Mouse (Mus musculus) kidney, adult 2 months (tissue): Measurements from ENCODE around the gene Me3. TPM values are rescaled to one million over a fixed set of nuclear protein-coding genes. Genes with fewer than 3 reads are reported as not detected.

Experiments used
- DNase-seq: peaks from one replicate; pipeline ENCODE4 v3.0.0; 2021
- H3K27ac ChIP-seq: fragments of 200-500 bp; 2 replicates; pipeline ENCODE4 v1.5.1; 2012; ENCODE audit warnings: low read depth, low read length, control low read depth, inconsistent platforms; ENCODE audit not compliant: insufficient read depth
- H3K27me3 ChIP-seq: fragments of 200-500 bp; replicated peaks from 2 replicates; pipeline ENCODE4 v1.6.1; 2012; ENCODE audit warnings: mild to moderate bottlenecking, moderate library complexity, low read length, inconsistent platforms; ENCODE audit not compliant: control insufficient read depth, insufficient read depth
- H3K36me3 ChIP-seq: fragments of 200-500 bp; 2 replicates; pipeline ENCODE4 v1.6.1; 2012; ENCODE audit warnings: mild to moderate bottlenecking, moderate library complexity, low read length, inconsistent platforms; ENCODE audit not compliant: control insufficient read depth, insufficient read depth
- H3K4me1 ChIP-seq: fragments of 200-500 bp; 2 replicates; pipeline ENCODE4 v1.6.1; 2011; ENCODE audit warnings: low read length; ENCODE audit not compliant: control insufficient read depth, insufficient read depth
- H3K4me3 ChIP-seq: fragments of 200-500 bp; 2 replicates; pipeline ENCODE4 v1.5.1; 2011; ENCODE audit warnings: mild to moderate bottlenecking, low read depth, low read length, control low read depth; ENCODE audit not compliant: insufficient read depth
- CTCF ChIP-seq: fragments of 200-500 bp; conservative IDR thresholded peaks from 2 replicates; pipeline ENCODE4 v1.5.1; 2011; ENCODE audit warnings: low read depth, mild to moderate bottlenecking, control low read depth, low read length, moderate library complexity, mixed read lengths; ENCODE audit not compliant: insufficient read depth, insufficient read length
- POLR2A ChIP-seq: fragments of 200-500 bp; IDR thresholded peaks from one replicate; pipeline ENCODE4 v1.6.1; 2011; ENCODE audit warnings: low read depth, low read length, control low read depth
- WGBS: fragments of 180-500 bp; shearing (Covaris S2); methylation state at CpG from one replicate; pipeline ENCODE4 v1.1.7; 2018; 5-methylcytosine and 5-hydroxymethylcytosine counted together
- polyA plus RNA-seq: library from polyadenylated mRNA; depleted of rRNA; stranded (reverse); fragments of >200 nt; gene quantifications from 2 replicates; pipeline ENCODE4 v1.2.3, GENCODE M21; 2012

The Me3 gene
- polyA plus RNA-seq, 1 experiment, result 89.3 TPM

GRCm38 (mm10) chr7:89666361-89666760 is 34.2 kb downstream of the Me3 start:
- Histone ChIP-seq H3K4me1 (peaks cover 9% of the 10 kb centered on the region; the same call in 1 of the 2 replicates), H3K27me3 (no peaks in the 10 kb centered on the region), H3K27ac (no peak overlapping the region), H3K4me3 (no peak overlapping the region), H3K36me3 (no peaks in the 10 kb centered on the region)
- no peak for DNase-seq
- TF ChIP-seq CTCF (no peak), POLR2A (no peak)
- 90% methylated on average over 3 of the region's 3 CpGs for WGBS

GRCm38 (mm10) chr7:89667570-89667969 is 35.4 kb downstream of the Me3 start:
- Histone ChIP-seq H3K36me3 (no peaks in the 10 kb centered on the region), H3K27me3 (no peaks in the 10 kb centered on the region), H3K4me1 (peaks cover 9% of the 10 kb centered on the region; the same call in 1 of the 2 replicates), H3K27ac (no peak overlapping the region), H3K4me3 (no peak overlapping the region)
- 76% methylated on average over 4 of the region's 4 CpGs for WGBS
- DNase-seq, result peak; percentile 21
- TF ChIP-seq CTCF (no peak), POLR2A (no peak)

- TF ChIP-seq CTCF (no peak), POLR2A (no peak)
- H3K27ac ChIP-seq, result 0 out of 2 replicates have a peak overlapping the region, but pooled peaks have one; percentile 20
- 45% methylated on average over 6 of the region's 6 CpGs for WGBS
- no peak overlapping the region for H3K4me3 ChIP-seq
- H3K4me1 ChIP-seq, result peaks cover 9% of the 10 kb centered on the region; the same call in 1 of the 2 replicates
- DNase-seq, result peak; percentile 67
- H3K36me3 ChIP-seq, result no peaks in the 10 kb centered on the region
- H3K27me3 ChIP-seq, result no peaks in the 10 kb centered on the region
Measured at GRCm38 (mm10) chr7:89669461-89669860, 37.3 kb downstream of the Me3 start.

- TF ChIP-seq POLR2A (no peak), CTCF (no peak)
- no peak overlapping the region for H3K4me3 ChIP-seq
- no peaks in the 10 kb centered on the region for H3K27me3 ChIP-seq
- peaks cover 9% of the 10 kb centered on the region; the same call in 1 of the 2 replicates for H3K4me1 ChIP-seq
- no peaks in the 10 kb centered on the region for H3K36me3 ChIP-seq
- peak; percentile 35 for DNase-seq
- no peak overlapping the region for H3K27ac ChIP-seq
- WGBS, result 80% methylated on average over 6 of the region's 6 CpGs
Measured at GRCm38 (mm10) chr7:89671104-89671831, 39.1 kb downstream of the Me3 start.

- DNase-seq, result peak; percentile 39
- no peak for TF ChIP-seq CTCF
- no peak for TF ChIP-seq POLR2A
- H3K27ac ChIP-seq, result no peak overlapping the region
Measured at GRCm38 (mm10) chr7:89676176-89676575, 44.0 kb downstream of the Me3 start.

GRCm38 (mm10) chr7:89677850-89678249 is 45.7 kb downstream of the Me3 start:
- no peaks in the 10 kb centered on the region for H3K36me3 ChIP-seq
- no peaks in the 10 kb centered on the region for H3K27me3 ChIP-seq
- no peak overlapping the region for H3K27ac ChIP-seq
- H3K4me3 ChIP-seq, result no peak overlapping the region
- 82% methylated on average over 1 of the region's 1 CpGs for WGBS
- TF ChIP-seq CTCF (no peak), POLR2A (no peak)
- DNase-seq, result no peak
- peaks cover 2% of the 10 kb centered on the region; the same call in 1 of the 2 replicates for H3K4me1 ChIP-seq

More at GRCm38 (mm10) chr7:89676176-89676575, 44.0 kb downstream of the Me3 start:
- no peak overlapping the region for H3K4me3 ChIP-seq
- no peaks in the 10 kb centered on the region for H3K27me3 ChIP-seq
- peaks cover 2% of the 10 kb centered on the region; the same call in 1 of the 2 replicates for H3K4me1 ChIP-seq
- no peaks in the 10 kb centered on the region for H3K36me3 ChIP-seq

GRCm38 (mm10) chr7:89678719-89679118 is 46.5 kb downstream of the Me3 start:
- no peak for DNase-seq
- no peak overlapping the region for H3K4me3 ChIP-seq
- WGBS, result 87% methylated on average over 5 of the region's 5 CpGs
- H3K27ac ChIP-seq, result no peak overlapping the region
- no peaks in the 10 kb centered on the region for H3K27me3 ChIP-seq
- no peak for TF ChIP-seq CTCF
- no peak for TF ChIP-seq POLR2A
- no peaks in the 10 kb centered on the region for H3K36me3 ChIP-seq
- H3K4me1 ChIP-seq, result peaks cover 2% of the 10 kb centered on the region; the same call in 1 of the 2 replicates
